Mouse (Mus musculus) left cerebral cortex, adult 18-20 months (tissue): ENCODE measurements around the gene Creld1. TPM values are rescaled to one million over a fixed set of nuclear protein-coding genes. Genes with fewer than 3 reads are reported as not detected.

ENCODE experiments used
- DNase-seq, 2 experiments: peaks; one replicate each; pipeline ENCODE4 v3.0.0; 2021 to 2022; ENCODE audit warnings: low spot score in 2 of 2, mixed read lengths in 1 of 2
- long read RNA-seq, 2 experiments: library from polyadenylated mRNA; stranded (forward); transcript quantifications; one replicate each; pipeline ENCODE4 v2.0.0; 2021
- total RNA-seq, 2 experiments: library from RNA; stranded (reverse); gene quantifications; 2 replicates each; pipeline ENCODE4 v1.2.3; 2021

Creld1 gene
- 100 to 1,000 TPM; 112 to 116 TPM for total RNA-seq
- long read RNA-seq, experiment 1, transcript Creld1-201 (10 exons, 2,306 nt), result major isoform, 92 of 120 reads
- long read RNA-seq, experiment 1, partial matches to known transcripts, result 11 of 120 reads
- long read RNA-seq, experiment 1, other reads (novel, unspliced or antisense), result 15 of 120 reads
- long read RNA-seq, experiment 2, transcript Creld1-201 (10 exons, 2,306 nt), result major isoform, 52 of 70 reads
- long read RNA-seq, experiment 2, partial matches to known transcripts, result 9 of 70 reads
- long read RNA-seq, experiment 2, other reads (novel, unspliced or antisense), result 8 of 70 reads

DNA sequence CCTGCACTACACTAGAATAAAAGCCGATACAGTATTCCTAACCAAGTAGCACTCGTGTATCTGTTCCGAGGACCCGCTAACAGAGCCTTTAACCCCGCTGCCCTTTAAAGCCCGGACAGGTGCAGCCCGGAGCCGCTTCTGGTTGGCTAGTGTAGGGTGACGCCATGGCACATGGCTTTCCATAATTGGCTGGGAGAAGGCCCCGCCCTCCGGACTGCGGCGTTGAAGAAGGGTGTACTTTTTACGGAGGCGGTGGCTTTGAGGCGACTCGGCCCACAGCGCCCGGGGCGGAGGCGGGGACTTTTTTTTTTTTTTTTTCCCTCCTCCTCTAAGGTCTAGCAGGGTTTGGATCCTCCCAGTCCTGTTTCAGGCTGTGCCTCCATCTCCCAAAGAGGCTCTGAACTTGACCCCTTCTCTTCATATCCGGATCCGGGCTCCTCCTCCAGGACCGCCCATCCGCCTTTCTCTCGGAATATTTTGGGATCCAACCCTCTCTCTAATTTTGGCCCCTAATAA, at the start of gene Creld1:
Creld1 (plus strand) TSS at position 198 of the 516 bp plus-strand sequence.
- peak; percentile 90 to 93 for DNase-seq

GRCm38 (mm10) chr6:113433661-113434060, 49.4 kb upstream of the Creld1 start:
- DNase-seq, result no peak

DNA sequence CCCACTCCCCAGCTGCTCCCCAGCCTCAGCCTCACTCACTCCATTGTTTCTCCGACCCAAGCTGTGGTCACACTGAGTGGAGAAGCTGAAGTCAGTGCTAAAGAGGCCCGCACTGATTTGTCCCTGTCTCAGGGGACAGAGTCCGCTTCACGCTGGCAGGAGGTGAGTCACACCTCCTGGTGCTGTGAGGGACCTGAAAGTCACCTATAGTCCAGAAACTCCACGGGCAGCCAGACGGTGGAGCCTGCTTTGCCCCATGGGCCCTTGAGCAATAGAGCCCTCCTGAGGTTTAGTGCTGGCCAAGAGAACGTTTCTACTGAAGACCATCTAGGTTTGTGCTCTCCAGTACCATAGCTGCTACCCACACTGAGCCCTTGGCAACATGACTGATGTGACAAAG, 48.4 kb upstream of the Creld1 start:
- DNase-seq, result no peak

DNA sequence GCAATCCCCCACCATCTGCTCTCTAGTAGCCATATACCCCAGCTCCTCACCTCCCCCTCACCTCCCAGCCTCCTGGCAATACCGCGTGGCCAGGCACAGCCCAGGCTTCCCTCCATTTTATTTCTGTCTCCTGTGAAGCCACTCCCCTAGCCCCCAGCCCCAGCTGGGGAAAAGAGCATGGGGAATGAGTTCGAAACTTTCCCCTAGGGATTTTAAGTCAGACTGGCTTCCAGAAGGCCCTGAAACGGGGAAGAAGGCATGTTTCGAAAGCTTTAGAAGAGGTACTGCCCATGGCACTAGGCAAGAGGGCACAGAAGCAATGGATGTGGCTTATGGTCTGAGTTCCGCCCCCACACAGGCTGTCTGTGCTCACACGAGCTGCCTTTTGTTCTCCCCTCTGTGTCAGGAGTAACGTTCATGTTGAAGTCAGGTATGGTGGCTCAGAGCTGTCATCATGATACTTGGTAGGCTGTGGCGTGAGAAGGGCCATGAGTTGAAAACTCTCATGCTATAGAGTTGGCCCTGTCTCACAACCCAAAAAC, 47.4 kb upstream of the Creld1 start, which contains the start of gene Cidec:
Cidec (minus strand) TSS at position 97 of the 542 bp plus-strand sequence.
- DNase-seq, result no peak

DNA sequence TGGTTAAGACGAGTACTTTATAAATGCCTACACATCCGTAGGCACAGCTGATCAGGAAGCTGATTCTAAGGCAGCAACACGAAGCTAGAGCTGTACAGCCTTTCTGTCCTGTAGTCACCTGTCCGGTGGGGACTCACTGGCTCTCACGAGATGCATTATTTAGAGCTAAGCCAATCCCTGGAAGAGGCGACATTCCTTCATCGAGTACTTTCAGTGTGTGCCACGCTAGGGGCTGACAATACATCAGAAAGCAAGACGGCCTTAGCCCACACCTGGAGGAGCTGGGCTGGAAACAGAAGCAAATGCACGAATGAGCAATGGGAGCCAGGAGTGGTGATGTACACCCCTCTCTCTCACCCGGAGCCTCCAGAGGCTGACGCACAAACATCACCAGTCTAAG, 46.0 kb upstream of the Creld1 start:
- no peak for DNase-seq

DNA sequence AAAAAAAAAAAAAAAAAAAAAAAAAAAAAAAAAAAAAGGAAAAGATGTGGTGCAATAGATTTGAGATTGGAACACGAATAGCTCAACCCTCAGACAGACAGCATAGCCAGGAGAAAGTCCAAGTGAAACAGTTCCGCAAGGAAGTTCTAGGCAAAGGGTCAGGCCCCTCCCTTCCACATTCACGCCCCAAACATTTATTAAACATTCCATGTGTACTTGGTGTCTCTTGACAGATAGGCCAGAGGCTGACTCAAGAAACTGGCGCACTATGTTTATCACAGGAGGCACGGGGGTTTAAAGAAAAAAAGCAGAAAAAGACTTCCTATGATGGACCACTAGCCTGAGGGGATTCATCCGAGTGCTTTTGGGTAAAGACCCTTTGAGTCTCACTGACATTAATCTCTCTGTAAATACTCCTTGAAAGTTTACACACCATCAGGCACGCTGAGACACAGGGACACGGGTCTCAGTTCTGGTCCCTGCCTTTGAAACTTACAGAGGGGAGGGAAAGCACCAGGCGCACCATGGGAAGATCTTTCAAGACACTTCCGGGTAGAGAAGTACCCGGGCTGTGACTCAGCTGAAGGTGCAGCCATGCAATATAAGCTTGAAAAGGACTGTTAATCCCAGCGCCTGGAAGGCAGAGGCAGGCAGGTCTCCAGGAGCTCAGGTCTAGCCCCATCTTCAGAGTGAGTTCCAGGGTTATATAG, 44.2 kb upstream of the Creld1 start:
- DNase-seq, result no peak

GRCm38 (mm10) chr6:113440686-113441085, 42.4 kb upstream of the Creld1 start:
- DNase-seq, result no peak

DNA sequence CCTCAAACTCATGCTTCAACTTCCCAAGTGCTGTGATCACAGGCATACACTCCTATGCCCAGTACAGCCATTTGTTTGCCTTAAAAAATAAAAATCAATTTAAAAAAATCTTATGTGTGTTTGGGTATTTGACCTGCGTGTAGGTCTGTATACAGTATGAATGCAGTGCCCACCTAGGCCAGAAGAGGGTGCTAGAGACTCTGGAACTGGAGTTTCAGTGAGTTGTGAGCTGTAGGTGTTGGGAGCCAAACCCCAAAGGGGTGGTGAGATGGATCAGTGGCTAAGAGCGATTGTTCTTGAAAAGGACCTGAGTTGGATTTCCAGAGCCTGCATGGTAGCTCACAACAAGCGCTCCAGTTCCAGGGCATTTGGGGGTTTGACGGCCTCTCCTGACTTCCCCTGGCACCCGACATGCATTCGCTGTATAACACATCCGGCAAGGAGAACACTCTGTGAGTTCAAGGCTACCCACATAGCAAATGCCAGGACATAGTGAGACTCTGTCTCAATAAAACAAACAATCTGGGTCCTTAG, 41.9 kb upstream of the Creld1 start:
- peak; percentile 62 to 67 for DNase-seq

GRCm38 (mm10) chr6:113442087-113442441, 41.0 kb upstream of the Creld1 start:
- DNase-seq, result no peak

DNA sequence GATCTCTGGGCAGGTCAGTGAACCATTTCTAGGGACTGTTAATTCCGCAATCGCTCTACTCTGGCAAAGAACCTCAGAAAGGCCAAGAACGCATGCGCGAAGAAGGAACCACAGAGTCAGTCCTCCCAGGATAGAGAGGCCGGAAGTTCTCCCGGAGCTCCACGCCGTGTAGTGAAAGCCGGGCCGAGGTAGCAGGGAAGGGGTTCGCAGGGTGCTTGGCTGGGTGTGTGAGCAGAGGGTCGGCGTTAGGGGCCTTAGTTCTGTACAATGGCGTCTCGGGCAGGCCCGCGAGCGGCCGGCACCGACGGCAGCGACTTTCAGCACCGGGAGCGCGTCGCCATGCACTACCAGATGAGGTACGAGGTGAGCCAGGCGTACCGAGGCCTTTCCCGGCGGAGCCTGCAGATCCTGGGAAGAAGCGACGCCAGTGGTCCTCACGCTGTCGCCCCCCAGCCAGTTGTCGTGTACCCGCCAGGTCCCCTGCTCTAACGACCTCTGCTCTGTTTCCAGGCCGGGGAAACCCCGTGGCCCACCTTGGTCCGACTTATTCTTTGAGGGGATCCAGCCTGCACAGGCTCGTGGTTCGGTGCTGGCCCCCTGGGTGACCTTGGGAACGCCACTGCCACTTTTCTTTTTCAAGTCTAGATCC, 40.5 kb upstream of the Creld1 start, which contains the start of gene Jagn1:
Jagn1 (plus strand) TSS at position 128 of the 649 bp plus-strand sequence.
- peak; percentile 91 to 92 for DNase-seq

- DNase-seq, result no peak
These were observed 40.0 kb upstream of the Creld1 start for GRCm38 (mm10) chr6:113443091-113443490.

- DNase-seq, result no peak
These were observed 38.7 kb upstream of the Creld1 start for GRCm38 (mm10) chr6:113444207-113444965.

- DNase-seq, result no peak
These were observed 35.5 kb upstream of the Creld1 start for GRCm38 (mm10) chr6:113447639-113448038.

DNA sequence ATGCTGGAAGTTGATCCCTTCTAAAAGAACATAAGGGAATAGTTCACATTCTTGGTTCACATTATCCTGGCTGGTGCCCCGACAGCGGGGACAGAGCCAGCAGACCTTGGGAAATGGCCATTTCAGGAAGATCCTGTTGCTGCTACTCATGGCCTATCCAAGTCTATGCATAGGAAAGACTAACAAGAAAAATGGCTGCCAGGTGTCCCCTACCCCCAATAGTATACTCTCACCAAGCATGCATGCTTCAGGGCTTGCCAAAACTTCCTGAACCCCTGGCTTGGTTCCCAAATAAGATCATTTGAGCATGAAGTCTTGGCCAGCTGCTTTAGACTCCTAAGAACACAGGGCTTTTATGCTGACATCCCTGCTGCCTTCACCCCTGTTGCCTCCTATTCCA, 31.3 kb upstream of the Creld1 start:
- no peak for DNase-seq

DNA sequence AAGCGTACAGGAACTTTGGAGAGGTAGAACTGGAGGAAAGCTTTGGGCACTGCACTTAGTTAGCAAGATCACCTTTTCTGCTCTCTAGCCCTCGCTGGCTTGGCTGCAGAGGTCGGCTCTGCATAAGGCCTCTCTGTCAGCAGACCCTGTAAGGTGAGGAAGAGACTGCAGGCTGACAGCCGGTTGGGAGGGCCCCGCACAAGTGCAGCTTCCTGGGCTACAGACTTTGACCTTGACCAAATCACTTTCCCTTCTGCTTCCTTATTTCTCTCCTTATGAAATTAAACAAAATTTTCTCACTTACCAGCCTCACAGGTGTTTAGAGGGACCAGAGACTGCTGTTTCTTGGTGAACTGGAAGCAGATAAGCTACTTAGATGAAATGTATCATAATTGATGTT, 28.1 kb upstream of the Creld1 start:
- no peak for DNase-seq

DNA sequence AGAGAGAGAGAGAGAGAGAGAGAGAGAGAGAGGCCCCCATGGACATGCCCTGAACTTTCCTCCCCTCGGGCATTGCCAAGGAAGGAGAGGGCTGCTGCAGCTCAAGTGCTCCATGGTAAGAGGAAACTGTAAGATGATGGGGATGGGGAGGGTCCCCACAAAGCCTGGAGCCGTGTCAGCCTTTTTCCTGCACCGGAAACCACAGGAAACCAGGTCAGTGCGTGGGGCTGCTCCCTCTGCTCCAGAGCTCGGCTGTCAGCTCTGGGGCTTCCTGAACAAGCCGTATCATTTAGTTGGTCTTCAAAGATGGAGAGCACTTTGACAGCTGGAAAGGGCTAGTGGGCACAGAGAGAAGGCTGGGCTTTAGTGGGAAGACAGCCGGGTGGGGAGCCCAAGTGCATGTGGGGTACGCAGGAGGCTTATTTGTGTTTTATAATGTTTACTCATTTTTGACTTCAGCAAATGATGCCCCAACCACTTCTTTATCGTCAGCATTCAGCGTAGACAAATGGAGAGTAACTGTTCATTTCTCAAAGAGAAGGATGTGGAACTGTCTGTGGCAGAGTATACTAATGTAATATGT, 25.1 kb upstream of the Creld1 start, which contains the start of gene Il17re:
Il17re (plus strand) TSS at position 533 of the 583 bp plus-strand sequence.
- DNase-seq, result no peak

DNA sequence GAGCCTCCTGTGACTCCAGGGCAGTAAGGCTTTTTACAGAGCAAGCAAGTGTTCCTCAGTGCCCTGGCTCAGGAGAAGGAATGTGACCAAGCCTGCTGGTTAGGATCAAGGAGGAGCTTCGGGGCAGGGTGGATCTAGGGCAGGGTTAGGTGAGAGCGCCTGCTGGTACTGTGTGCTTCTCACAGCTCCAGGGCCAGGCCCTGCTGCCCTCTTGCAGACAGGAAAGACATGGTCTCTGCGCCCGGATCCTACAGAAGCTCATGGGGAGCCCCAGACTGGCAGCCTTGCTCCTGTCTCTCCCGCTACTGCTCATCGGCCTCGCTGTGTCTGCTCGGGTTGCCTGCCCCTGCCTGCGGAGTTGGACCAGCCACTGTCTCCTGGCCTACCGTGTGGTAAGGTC, 24.5 kb upstream of the Creld1 start:
- DNase-seq, result no peak

DNA sequence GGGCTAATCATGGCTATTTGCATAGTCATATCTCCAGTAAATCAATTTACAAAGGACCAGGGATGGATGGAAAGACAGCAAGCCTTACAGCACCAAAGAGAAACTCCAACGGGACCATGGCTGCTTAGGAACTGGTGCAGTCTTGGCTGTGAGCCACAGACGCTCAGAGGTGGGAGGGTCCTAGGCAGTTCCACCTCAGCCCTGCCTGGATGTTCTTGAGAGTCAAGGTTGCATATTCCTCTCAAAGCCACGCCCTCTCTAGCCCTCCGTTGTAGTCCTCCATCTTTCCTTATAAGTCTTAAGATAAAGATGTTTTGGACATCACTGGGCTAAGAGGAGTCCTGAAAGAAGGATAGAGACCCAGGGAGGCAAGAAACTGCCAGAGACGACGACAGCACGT, 19.1 kb upstream of the Creld1 start:
- DNase-seq, result no peak

DNA sequence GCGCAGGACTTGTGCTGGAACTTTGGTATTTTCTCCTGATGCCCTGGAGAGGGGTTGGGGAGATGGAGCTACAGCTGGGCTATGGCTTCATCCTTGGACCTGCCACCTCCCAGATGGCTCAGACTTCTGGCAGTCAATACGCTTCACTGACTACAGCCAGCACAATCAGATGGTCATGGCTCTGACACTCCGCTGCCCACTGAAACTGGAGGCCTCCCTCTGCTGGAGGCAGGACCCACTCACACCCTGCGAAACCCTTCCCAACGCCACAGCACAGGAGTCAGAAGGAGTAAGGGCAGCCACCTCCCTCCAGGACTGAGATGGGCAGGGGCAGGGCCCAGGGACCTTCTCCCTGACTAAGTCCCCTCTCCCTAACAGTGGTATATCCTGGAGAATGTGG, 17.5 kb upstream of the Creld1 start:
- no peak for DNase-seq

- no peak for DNase-seq
These were observed 14.6 kb upstream of the Creld1 start for GRCm38 (mm10) chr6:113468512-113468911.
